Mouse (Mus musculus) splenic B cell, adult 2 months (primary cell): Measurements from ENCODE around the gene Polr2c.
A peak's percentile ranks its signal among the peaks of the same experiment; 100 is the strongest.

Experiments
- DNase-seq: peaks from one replicate; pipeline ENCODE4 v3.0.0-alpha.2; 2011; ENCODE audit warnings: low read depth, low spot score
- H3K27me3 ChIP-seq: 2 replicates; pipeline ENCODE4 v1.6.1; 2012; ENCODE audit warnings: mild to moderate bottlenecking, low read length, moderate library complexity, mixed read lengths; ENCODE audit not compliant: control insufficient read depth, poor library complexity, insufficient read depth, severe bottlenecking
- H3K36me3 ChIP-seq: 2 replicates; pipeline ENCODE4 v1.6.1; 2012; ENCODE audit warnings: mild to moderate bottlenecking, low read length, moderate library complexity, mixed read lengths; ENCODE audit not compliant: control insufficient read depth, poor library complexity, insufficient read depth, severe bottlenecking

The Polr2c gene

GRCm38 (mm10) chr8:94888383-94889036, 31.3 kb downstream of the Polr2c start:
- Histone ChIP-seq H3K27me3 (no peaks in the 10 kb centered on the region), H3K36me3 (no peaks in the 10 kb centered on the region)
- no peak for DNase-seq

GRCm38 (mm10) chr8:94892917-94893316, 35.7 kb downstream of the Polr2c start:
- DNase-seq = no peak
- Histone ChIP-seq H3K36me3 (no peaks in the 10 kb centered on the region), H3K27me3 (no peaks in the 10 kb centered on the region)

GRCm38 (mm10) chr8:94899262-94899661, 42.0 kb downstream of the Polr2c start:
- Histone ChIP-seq H3K27me3 (no peaks in the 10 kb centered on the region), H3K36me3 (no peaks in the 10 kb centered on the region)
- DNase-seq = no peak

- no peaks in the 10 kb centered on the region for H3K27me3 ChIP-seq
- no peaks in the 10 kb centered on the region for H3K36me3 ChIP-seq
- no peak for DNase-seq
These were observed 43.4 kb downstream of the Polr2c start for GRCm38 (mm10) chr8:94900617-94901016.

GRCm38 (mm10) chr8:94901031-94901430, 43.8 kb downstream of the Polr2c start:
- Histone ChIP-seq H3K36me3 (no peaks in the 10 kb centered on the region), H3K27me3 (no peaks in the 10 kb centered on the region)
- DNase-seq = no peak

- Histone ChIP-seq H3K27me3 (no peaks in the 10 kb centered on the region), H3K36me3 (no peaks in the 10 kb centered on the region)
- DNase-seq = no peak
These were observed 46.5 kb downstream of the Polr2c start for GRCm38 (mm10) chr8:94903709-94904108.

GRCm38 (mm10) chr8:94904450-94905175, 47.4 kb downstream of the Polr2c start:
- Histone ChIP-seq H3K36me3 (no peaks in the 10 kb centered on the region), H3K27me3 (no peaks in the 10 kb centered on the region)
- DNase-seq = no peak

- Histone ChIP-seq H3K27me3 (no peaks in the 10 kb centered on the region), H3K36me3 (no peaks in the 10 kb centered on the region)
- DNase-seq = no peak
These were observed 50.5 kb downstream of the Polr2c start for GRCm38 (mm10) chr8:94907591-94908300.

- peak; percentile 81 for DNase-seq
- Histone ChIP-seq H3K27me3 (no peaks in the 10 kb centered on the region), H3K36me3 (no peaks in the 10 kb centered on the region)
These were observed 51.6 kb downstream of the Polr2c start for GRCm38 (mm10) chr8:94908847-94909246.

- H3K27me3 ChIP-seq = no peaks in the 10 kb centered on the region
- peak; percentile 11 for DNase-seq
- no peaks in the 10 kb centered on the region for H3K36me3 ChIP-seq
These were observed 55.9 kb downstream of the Polr2c start for GRCm38 (mm10) chr8:94913061-94913660.

GRCm38 (mm10) chr8:94914256-94914655, 57.0 kb downstream of the Polr2c start:
- no peak for DNase-seq
- Histone ChIP-seq H3K36me3 (no peaks in the 10 kb centered on the region), H3K27me3 (no peaks in the 10 kb centered on the region)

- no peak for DNase-seq
- H3K36me3 ChIP-seq = no peaks in the 10 kb centered on the region
- H3K27me3 ChIP-seq = no peaks in the 10 kb centered on the region
These were observed 57.5 kb downstream of the Polr2c start for GRCm38 (mm10) chr8:94914701-94915101.

- DNase-seq = no peak
- Histone ChIP-seq H3K36me3 (no peaks in the 10 kb centered on the region), H3K27me3 (no peaks in the 10 kb centered on the region)
These were observed 59.2 kb downstream of the Polr2c start for GRCm38 (mm10) chr8:94916311-94916959.

- DNase-seq = peak; percentile 8
- H3K27me3 ChIP-seq = no peaks in the 10 kb centered on the region
- no peaks in the 10 kb centered on the region for H3K36me3 ChIP-seq
These were observed 59.7 kb downstream of the Polr2c start for GRCm38 (mm10) chr8:94916960-94917324.
